Mouse (Mus musculus) embryonic facial prominence, embryonic 10.5 days (tissue): ENCODE measurements around the gene Dnph1. TPM values are rescaled to one million over a fixed set of nuclear protein-coding genes. Genes with fewer than 3 reads are reported as not detected.

ENCODE experiments used
- DNase-seq: peaks from one replicate; pipeline ENCODE4 v3.0.0-alpha.2; 2017; ENCODE audit warnings: low spot score
- H3K27ac ChIP-seq: fragments of 300-500 bp; sonication (generic); replicated peaks from 2 replicates; pipeline ENCODE4 v1.5.1; 2016; ENCODE audit warnings: mild to moderate bottlenecking
- H3K27me3 ChIP-seq: fragments of 300-500 bp; sonication (generic); replicated peaks from 2 replicates; pipeline ENCODE4 v1.6.1; 2016; ENCODE audit warnings: low read depth, mild to moderate bottlenecking; ENCODE audit not compliant: poor library complexity, severe bottlenecking
- H3K36me3 ChIP-seq: fragments of 300-500 bp; sonication (generic); replicated peaks from 2 replicates; pipeline ENCODE4 v1.6.1; 2016; ENCODE audit warnings: mild to moderate bottlenecking, moderate library complexity
- H3K4me1 ChIP-seq: fragments of 300-500 bp; sonication (generic); 2 replicates; pipeline ENCODE4 v1.6.1; 2016
- H3K4me3 ChIP-seq: fragments of 300-500 bp; sonication (generic); 2 replicates; pipeline ENCODE4 v1.5.1; 2016; ENCODE audit warnings: mild to moderate bottlenecking, moderate library complexity
- H3K9me3 ChIP-seq: fragments of 300-500 bp; sonication (generic); 2 replicates; pipeline ENCODE4 v1.6.1; 2016; ENCODE audit warnings: mild to moderate bottlenecking
- WGBS: fragments of 180-500 bp; shearing (Covaris S2); methylation state at CpG from one replicate; pipeline ENCODE4 v1.1.7; 2016; 5-methylcytosine and 5-hydroxymethylcytosine counted together
- polyA plus RNA-seq: library from polyadenylated mRNA; unstranded; fragments of >200 nt; fragmentation: Nextera tagmentation; extraction: Ambion mirVana; gene quantifications from 2 replicates; pipeline ENCODE4 v1.2.1, GENCODE M21; 2016

Dnph1 gene
- polyA plus RNA-seq, 1 experiment from 2014 or later: 81.6 TPM

GRCm38 (mm10) chr17:46546995-46547394, 50.5 kb downstream of the Dnph1 start:
- 9% methylated on average over 8 of the region's 8 CpGs for WGBS
- Histone ChIP-seq H3K36me3 (peaks cover 45% of the 10 kb centered on the region), H3K27me3 (peaks cover 53% of the 10 kb centered on the region), H3K9me3 (no peaks in the 10 kb centered on the region), H3K4me1 (peaks cover 42% of the 10 kb centered on the region), H3K4me3 (peak overlapping the region; percentile 75), H3K27ac (peak overlapping the region; percentile 4)
- DNase-seq: peak; percentile 46

GRCm38 (mm10) chr17:46547923-46548322, 51.4 kb downstream of the Dnph1 start:
- WGBS: 19% methylated on average over 3 of the region's 3 CpGs
- peak overlapping the region; percentile 4; the same call in 1 of the 2 replicates for H3K27ac ChIP-seq

GRCm38 (mm10) chr17:46548741-46549140, 52.2 kb downstream of the Dnph1 start:
- Histone ChIP-seq H3K27me3 (peaks cover 45% of the 10 kb centered on the region), H3K4me1 (peaks cover 55% of the 10 kb centered on the region)

More at GRCm38 (mm10) chr17:46547923-46548322, 51.4 kb downstream of the Dnph1 start:
- H3K4me3 ChIP-seq: peak overlapping the region; percentile 4; the same call in 1 of the 2 replicates
- H3K9me3 ChIP-seq: no peaks in the 10 kb centered on the region
- H3K36me3 ChIP-seq: peaks cover 50% of the 10 kb centered on the region
- H3K27me3 ChIP-seq: peaks cover 53% of the 10 kb centered on the region
- H3K4me1 ChIP-seq: peaks cover 51% of the 10 kb centered on the region
- DNase-seq: no peak

GRCm38 (mm10) chr17:46549193-46549592, 52.7 kb downstream of the Dnph1 start:
- H3K27me3 ChIP-seq: peaks cover 45% of the 10 kb centered on the region
- WGBS: 25% methylated on average over 8 of the region's 8 CpGs

More at GRCm38 (mm10) chr17:46548741-46549140, 52.2 kb downstream of the Dnph1 start:
- H3K4me3 ChIP-seq: no peak overlapping the region; the same call in 1 of the 2 replicates
- no peak for DNase-seq
- peaks cover 50% of the 10 kb centered on the region for H3K36me3 ChIP-seq
- H3K27ac ChIP-seq: no peak overlapping the region
- H3K9me3 ChIP-seq: no peaks in the 10 kb centered on the region
- 60% methylated on average over 11 of the region's 11 CpGs for WGBS

More at GRCm38 (mm10) chr17:46549193-46549592, 52.7 kb downstream of the Dnph1 start:
- peaks cover 50% of the 10 kb centered on the region for H3K36me3 ChIP-seq
- H3K27ac ChIP-seq: no peak overlapping the region
- no peak overlapping the region for H3K4me3 ChIP-seq
- peaks cover 60% of the 10 kb centered on the region for H3K4me1 ChIP-seq
- peak; percentile 84 for DNase-seq
- no peaks in the 10 kb centered on the region for H3K9me3 ChIP-seq

Other genes starting within 250 kb of the Dnph1 start
- 125 and 130 TPM in 2 replicates for gene Polr1c, start 248.7 kb upstream of the Dnph1 start, polyA plus RNA-seq
- gene Yipf3, start 248.6 kb upstream of the Dnph1 start, polyA plus RNA-seq: 66.6 and 70.6 TPM in 2 replicates
- gene Lrrc73, start 243.2 kb upstream of the Dnph1 start, polyA plus RNA-seq: 0.67 and 0.86 TPM in 2 replicates
- gene Tjap1, start 213.7 kb upstream of the Dnph1 start, polyA plus RNA-seq: 60.2 and 62.6 TPM in 2 replicates
- gene Dlk2, start 199.3 kb upstream of the Dnph1 start, polyA plus RNA-seq: 1.5 and 2.0 TPM in 2 replicates
- gene Abcc10, start 168.4 kb upstream of the Dnph1 start, polyA plus RNA-seq: 6.3 and 6.6 TPM in 2 replicates
- gene Zfp318, start 113.0 kb upstream of the Dnph1 start, polyA plus RNA-seq: 10.5 and 12.6 TPM in 2 replicates
- gene Crip3, start 67.8 kb upstream of the Dnph1 start, polyA plus RNA-seq: 0.77 TPM in 1 of 2 replicates, not detected in the other
- not detected in 2 replicates for gene Slc22a7, start 58.3 kb upstream of the Dnph1 start, polyA plus RNA-seq
- 0.67 and 0.80 TPM in 2 replicates for gene Ttbk1, start 9.0 kb upstream of the Dnph1 start, polyA plus RNA-seq
- gene Cul9, start 49.7 kb downstream of the Dnph1 start, polyA plus RNA-seq: 5.2 and 6.1 TPM in 2 replicates
- 5.6 and 7.0 TPM in 2 replicates for gene Srf, start 59.5 kb downstream of the Dnph1 start, polyA plus RNA-seq
- 92.5 and 95.1 TPM in 2 replicates for gene Ptk7, start 132.8 kb downstream of the Dnph1 start, polyA plus RNA-seq
- 29.0 and 32.0 TPM in 2 replicates for gene Klc4, start 149.3 kb downstream of the Dnph1 start, polyA plus RNA-seq
- gene Mrpl2, start 149.5 kb downstream of the Dnph1 start, polyA plus RNA-seq: 124 and 142 TPM in 2 replicates
- gene Cul7, start 153.6 kb downstream of the Dnph1 start, polyA plus RNA-seq: 44.3 and 46.9 TPM in 2 replicates
- gene Rrp36, start 177.6 kb downstream of the Dnph1 start, polyA plus RNA-seq: 61.4 and 68.9 TPM in 2 replicates
- gene Mea1, start 182.1 kb downstream of the Dnph1 start, polyA plus RNA-seq: 148 and 156 TPM in 2 replicates
- gene Klhdc3, start 184.2 kb downstream of the Dnph1 start, polyA plus RNA-seq: 148 and 151 TPM in 2 replicates
- 142 and 149 TPM in 2 replicates for gene Ppp2r5d, start 208.4 kb downstream of the Dnph1 start, polyA plus RNA-seq
- gene Pex6, start 214.8 kb downstream of the Dnph1 start, polyA plus RNA-seq: 22.3 and 22.9 TPM in 2 replicates
- gene Gnmt, start 232.5 kb downstream of the Dnph1 start, polyA plus RNA-seq: 0.51 and 0.57 TPM in 2 replicates